Mouse (Mus musculus) midbrain, embryonic 15.5 days (tissue): ENCODE measurements around the gene Ereg. TPM values are rescaled to one million over a fixed set of nuclear protein-coding genes. Genes with fewer than 3 reads are reported as not detected.

ENCODE experiments used
- ATAC-seq: fragments of 200-750 bp; cut with Nextera tagmentation; replicated peaks from 2 replicates; pipeline ENCODE4 v1.8.0; 2017; ENCODE audit warnings: moderate TSS enrichment
- H3K27ac ChIP-seq: fragments of 300-500 bp; sonication (generic); 2 replicates; pipeline ENCODE4 v1.5.1; 2015; ENCODE audit warnings: mild to moderate bottlenecking, inconsistent platforms
- H3K27me3 ChIP-seq: fragments of 300-500 bp; sonication (generic); replicated peaks from 2 replicates; pipeline ENCODE4 v1.6.1; 2015; ENCODE audit warnings: inconsistent platforms
- H3K36me3 ChIP-seq: fragments of 300-500 bp; sonication (generic); replicated peaks from 2 replicates; pipeline ENCODE4 v1.6.1; 2015; ENCODE audit warnings: inconsistent platforms
- H3K4me1 ChIP-seq: fragments of 300-500 bp; sonication (generic); 2 replicates; pipeline ENCODE4 v1.6.1; 2015; ENCODE audit warnings: inconsistent platforms
- H3K4me2 ChIP-seq: fragments of 300-500 bp; sonication (generic); 2 replicates; pipeline ENCODE4 v1.6.1; 2015; ENCODE audit warnings: inconsistent platforms, mild to moderate bottlenecking, moderate library complexity
- H3K4me3 ChIP-seq: fragments of 300-500 bp; sonication (generic); 2 replicates; pipeline ENCODE4 v1.5.1; 2015; ENCODE audit warnings: mild to moderate bottlenecking, inconsistent platforms
- H3K9ac ChIP-seq: fragments of 300-500 bp; sonication (generic); 2 replicates; pipeline ENCODE4 v1.6.1; 2015; ENCODE audit warnings: mild to moderate bottlenecking, inconsistent platforms
- H3K9me3 ChIP-seq: fragments of 300-500 bp; sonication (generic); 2 replicates; pipeline ENCODE4 v1.6.1; 2016; ENCODE audit warnings: inconsistent platforms
- WGBS: fragments of 180-500 bp; shearing (Covaris S2); methylation state at CpG from one replicate; pipeline ENCODE4 v1.1.7; 2015; ENCODE audit warnings: mixed read lengths; 5-methylcytosine and 5-hydroxymethylcytosine counted together
- polyA plus RNA-seq: library from polyadenylated mRNA; unstranded; fragments of >200 nt; fragmentation: Nextera tagmentation; extraction: Ambion mirVana; gene quantifications from 2 replicates; pipeline ENCODE4 v1.2.1, GENCODE M21; 2015

Gene Ereg
- polyA plus RNA-seq: not detected in 2 replicates

GRCm38 (mm10) chr5:91074450-91074950, at the start of gene Ereg:
TSS of gene Ereg (plus strand) at chr5:91074622.
- no peaks in the 10 kb centered on the region for H3K36me3 ChIP-seq
- 1% methylated on average over 25 of the region's 25 CpGs for WGBS
- H3K4me3 ChIP-seq: peak within 1 kb of the TSS; percentile 29
- no peak within 1 kb of the TSS for H3K9ac ChIP-seq
- no peaks in the 10 kb centered on the region for H3K9me3 ChIP-seq
- 0 out of 2 replicates have a peak, but pooled peaks cover 3% of the 10 kb centered on the region for H3K4me1 ChIP-seq
- ATAC-seq: peak; percentile 79
- no peak within 1 kb of the TSS for H3K27ac ChIP-seq
- peaks cover 8% of the 10 kb centered on the region for H3K27me3 ChIP-seq
- H3K4me2 ChIP-seq: peak within 1 kb of the TSS; percentile 53

DNA sequence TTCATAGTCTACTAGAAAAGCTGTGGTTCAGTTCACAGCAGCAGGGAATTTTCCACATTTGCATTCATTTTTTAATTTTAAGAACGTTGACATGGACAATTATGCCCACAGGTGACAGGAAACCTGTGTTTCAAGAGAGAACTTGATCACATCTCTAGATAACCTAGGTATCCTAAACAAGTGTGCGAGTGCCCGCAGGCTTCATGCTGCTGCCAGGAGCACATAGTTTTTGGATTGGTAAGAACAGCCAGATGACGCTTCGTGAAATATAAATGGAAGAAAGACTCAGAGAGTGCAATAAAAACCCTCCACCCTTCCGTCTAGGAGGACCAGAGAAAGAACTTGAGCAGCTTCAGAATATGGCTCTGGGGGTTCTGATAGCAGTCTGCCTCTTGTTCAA, 47.3 kb upstream of the Ereg start, which contains the start of gene Epgn:
TSS of gene Epgn (plus strand) at position 301 of the 400 bp plus-strand sequence.
- ATAC-seq: no peak
- no peaks in the 10 kb centered on the region for H3K4me1 ChIP-seq
- H3K27ac ChIP-seq: no peak within 1 kb of the TSS
- H3K27me3 ChIP-seq: no peaks in the 10 kb centered on the region
- no peaks in the 10 kb centered on the region for H3K9me3 ChIP-seq
- H3K4me3 ChIP-seq: no peak within 1 kb of the TSS
- WGBS: 83% methylated on average over 6 of the region's 6 CpGs
- no peak within 1 kb of the TSS for H3K9ac ChIP-seq
- no peaks in the 10 kb centered on the region for H3K36me3 ChIP-seq
- H3K4me2 ChIP-seq: no peak within 1 kb of the TSS

DNA sequence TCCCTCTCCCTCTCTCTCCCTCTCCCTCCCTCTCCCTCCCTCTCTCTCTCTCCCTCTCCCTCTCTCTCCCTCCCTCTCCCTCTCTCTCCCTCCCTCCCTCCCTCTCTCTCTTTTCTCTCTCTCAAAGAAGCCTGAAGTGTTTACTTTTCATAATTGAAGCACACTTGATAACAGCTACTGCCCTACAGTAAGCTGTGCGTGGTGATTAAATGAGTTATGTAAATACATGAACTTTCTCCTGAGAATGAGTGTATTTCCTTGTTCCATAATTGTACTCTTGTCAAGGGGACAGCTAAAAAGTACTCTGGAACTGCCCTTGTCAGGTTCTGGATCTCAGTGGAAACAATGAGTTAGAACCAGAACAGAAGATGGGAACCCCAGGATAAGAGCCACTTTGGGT, 46.6 kb upstream of the Ereg start:
- Histone ChIP-seq H3K4me1 (no peaks in the 10 kb centered on the region), H3K4me2 (no peak overlapping the region), H3K36me3 (no peaks in the 10 kb centered on the region), H3K9ac (no peak overlapping the region), H3K27me3 (no peaks in the 10 kb centered on the region), H3K9me3 (no peaks in the 10 kb centered on the region), H3K27ac (no peak overlapping the region), H3K4me3 (no peak overlapping the region)
- whole genome bisulfite sequencing: 72% methylated on average over 1 of the region's 1 CpGs
- ATAC-seq: no peak

DNA sequence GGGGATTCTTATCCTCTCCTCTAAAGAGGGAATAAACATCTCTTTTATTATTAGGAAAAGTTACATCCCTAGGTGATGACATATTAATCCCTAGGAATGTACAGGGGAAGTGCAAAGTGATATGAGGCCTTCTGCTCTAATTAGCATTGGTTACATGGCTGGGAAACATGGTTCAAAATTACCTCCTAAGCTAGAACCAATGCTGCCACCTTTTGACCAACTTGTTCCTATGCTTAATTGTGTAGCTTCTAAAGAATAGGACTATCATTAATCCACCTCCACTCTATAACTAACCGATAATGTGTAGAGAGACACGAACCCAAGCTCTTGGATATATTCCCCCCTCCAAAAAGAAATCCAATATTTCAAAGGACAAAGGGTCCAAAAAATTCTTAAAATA, 43.8 kb upstream of the Ereg start:
- Histone ChIP-seq H3K27me3 (no peaks in the 10 kb centered on the region), H3K4me3 (no peak overlapping the region), H3K36me3 (no peaks in the 10 kb centered on the region), H3K27ac (no peak overlapping the region), H3K9ac (no peak overlapping the region), H3K9me3 (no peaks in the 10 kb centered on the region), H3K4me2 (no peak overlapping the region), H3K4me1 (no peaks in the 10 kb centered on the region)
- 94% methylated on average over 2 of the region's 2 CpGs for WGBS
- ATAC-seq: no peak

DNA sequence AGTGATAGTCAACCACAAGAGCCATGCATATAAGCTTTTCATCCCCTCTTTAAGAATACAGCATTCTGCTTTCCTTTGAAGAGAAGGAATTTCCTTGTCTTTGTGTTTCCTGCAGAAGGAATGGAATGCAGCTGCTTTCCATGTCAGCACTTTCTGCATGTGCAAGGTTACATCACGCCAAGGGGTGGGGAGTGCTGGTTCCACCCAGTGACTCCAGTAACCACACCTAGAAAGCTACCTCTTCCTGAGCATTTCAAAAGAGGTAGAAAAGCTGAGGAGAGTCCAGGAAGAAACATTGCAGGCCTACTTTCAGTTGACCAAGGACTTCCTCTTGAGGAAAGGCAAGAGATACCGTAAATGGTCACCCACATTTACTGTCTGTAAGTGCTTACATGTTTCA, 39.1 kb upstream of the Ereg start:
- Histone ChIP-seq H3K27ac (no peak overlapping the region), H3K9ac (no peak overlapping the region), H3K9me3 (no peaks in the 10 kb centered on the region), H3K4me2 (no peak overlapping the region), H3K36me3 (no peaks in the 10 kb centered on the region), H3K4me3 (no peak overlapping the region), H3K27me3 (no peaks in the 10 kb centered on the region), H3K4me1 (no peaks in the 10 kb centered on the region)
- ATAC-seq: no peak
- 91% methylated on average over 2 of the region's 2 CpGs for WGBS

GRCm38 (mm10) chr5:91036628-91037027, 37.8 kb upstream of the Ereg start:
- Histone ChIP-seq H3K9ac (no peak overlapping the region), H3K27me3 (no peaks in the 10 kb centered on the region), H3K9me3 (no peaks in the 10 kb centered on the region), H3K4me3 (no peak overlapping the region), H3K36me3 (no peaks in the 10 kb centered on the region), H3K4me1 (no peaks in the 10 kb centered on the region), H3K4me2 (no peak overlapping the region), H3K27ac (no peak overlapping the region)
- 95% methylated on average over 4 of the region's 4 CpGs for WGBS
- no peak for ATAC-seq

DNA sequence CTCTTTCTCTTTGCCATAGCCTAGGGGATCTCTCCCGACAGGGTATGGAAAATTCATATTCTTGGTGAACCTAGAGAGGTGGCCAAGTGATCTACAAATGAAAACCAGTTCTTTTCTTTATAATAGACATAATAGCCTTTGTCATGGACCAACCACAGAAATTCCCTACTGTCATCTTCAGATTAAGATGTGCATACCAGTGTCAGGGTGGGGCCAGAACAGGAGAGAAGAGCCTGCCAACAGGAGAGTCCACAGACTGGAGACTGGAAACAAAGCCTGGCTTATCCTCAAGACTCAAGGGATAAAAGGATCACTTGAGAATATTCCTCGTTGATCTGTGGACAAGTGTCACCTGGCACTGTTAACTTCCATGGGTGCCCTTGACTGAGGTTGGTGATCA, 36.7 kb upstream of the Ereg start:
- Histone ChIP-seq H3K36me3 (no peaks in the 10 kb centered on the region), H3K4me1 (no peaks in the 10 kb centered on the region), H3K9ac (no peak overlapping the region), H3K27me3 (no peaks in the 10 kb centered on the region), H3K4me3 (no peak overlapping the region), H3K27ac (no peak overlapping the region), H3K4me2 (no peak overlapping the region), H3K9me3 (no peaks in the 10 kb centered on the region)
- WGBS: 65% methylated on average over 2 of the region's 2 CpGs
- ATAC-seq: no peak

GRCm38 (mm10) chr5:91038547-91038946, 35.9 kb upstream of the Ereg start:
- Histone ChIP-seq H3K36me3 (no peaks in the 10 kb centered on the region), H3K9ac (no peak overlapping the region), H3K27me3 (no peaks in the 10 kb centered on the region), H3K4me1 (no peaks in the 10 kb centered on the region), H3K4me3 (no peak overlapping the region), H3K27ac (no peak overlapping the region), H3K9me3 (no peaks in the 10 kb centered on the region), H3K4me2 (no peak overlapping the region)
- no peak for ATAC-seq
- 13% methylated on average over 2 of the region's 2 CpGs for WGBS

GRCm38 (mm10) chr5:91038963-91039362, 35.5 kb upstream of the Ereg start:
- Histone ChIP-seq H3K27ac (no peak overlapping the region), H3K4me2 (no peak overlapping the region), H3K9ac (no peak overlapping the region), H3K9me3 (no peaks in the 10 kb centered on the region), H3K4me1 (no peaks in the 10 kb centered on the region), H3K4me3 (no peak overlapping the region), H3K36me3 (no peaks in the 10 kb centered on the region), H3K27me3 (no peaks in the 10 kb centered on the region)
- 73% methylated on average over 2 of the region's 2 CpGs for WGBS
- ATAC-seq: no peak

DNA sequence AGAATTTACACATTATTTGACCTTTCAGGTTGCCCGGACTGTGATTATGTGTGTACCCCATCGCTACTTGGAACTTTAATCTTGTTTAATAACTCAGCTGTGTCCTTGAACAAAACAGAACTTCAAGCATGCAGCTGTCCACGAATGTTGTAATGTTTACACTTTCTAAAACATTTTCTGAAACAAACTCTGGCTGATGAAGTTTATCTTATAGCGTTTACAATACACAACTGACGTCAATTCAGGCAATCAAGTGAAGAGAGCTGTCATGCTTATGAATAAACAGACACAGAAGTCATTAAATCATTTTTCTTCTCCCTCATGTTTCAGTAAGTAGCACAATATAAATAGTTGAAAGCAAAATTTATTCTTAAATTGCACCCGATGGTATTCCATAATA, 26.4 kb upstream of the Ereg start:
- no peak overlapping the region for H3K27ac ChIP-seq
- H3K4me2 ChIP-seq: no peak overlapping the region
- no peak for ATAC-seq
- H3K36me3 ChIP-seq: no peaks in the 10 kb centered on the region
- H3K4me1 ChIP-seq: no peaks in the 10 kb centered on the region
- 85% methylated on average over 6 of the region's 6 CpGs for WGBS
- no peak overlapping the region for H3K9ac ChIP-seq
- no peaks in the 10 kb centered on the region for H3K9me3 ChIP-seq
- no peaks in the 10 kb centered on the region for H3K27me3 ChIP-seq
- H3K4me3 ChIP-seq: no peak overlapping the region

- Histone ChIP-seq H3K36me3 (no peaks in the 10 kb centered on the region), H3K9ac (no peak overlapping the region), H3K9me3 (no peaks in the 10 kb centered on the region), H3K27me3 (no peaks in the 10 kb centered on the region), H3K4me3 (no peak overlapping the region), H3K4me2 (no peak overlapping the region), H3K4me1 (no peaks in the 10 kb centered on the region), H3K27ac (no peak overlapping the region)
- WGBS: 93% methylated on average over 8 of the region's 8 CpGs
- ATAC-seq: no peak
These were observed 26.0 kb upstream of the Ereg start for GRCm38 (mm10) chr5:91048397-91048796.

GRCm38 (mm10) chr5:91072340-91072739, 2.1 kb upstream of the Ereg start:
- H3K27me3 ChIP-seq: peaks cover 8% of the 10 kb centered on the region
- H3K9me3 ChIP-seq: no peaks in the 10 kb centered on the region
- 0 out of 2 replicates have a peak, but pooled peaks cover 3% of the 10 kb centered on the region for H3K4me1 ChIP-seq
- no peaks in the 10 kb centered on the region for H3K36me3 ChIP-seq
- H3K4me3 ChIP-seq: no peak overlapping the region
- ATAC-seq: no peak
- WGBS: 78% methylated on average over 4 of the region's 4 CpGs
- H3K27ac ChIP-seq: no peak overlapping the region
- H3K4me2 ChIP-seq: no peak overlapping the region
- no peak overlapping the region for H3K9ac ChIP-seq

DNA sequence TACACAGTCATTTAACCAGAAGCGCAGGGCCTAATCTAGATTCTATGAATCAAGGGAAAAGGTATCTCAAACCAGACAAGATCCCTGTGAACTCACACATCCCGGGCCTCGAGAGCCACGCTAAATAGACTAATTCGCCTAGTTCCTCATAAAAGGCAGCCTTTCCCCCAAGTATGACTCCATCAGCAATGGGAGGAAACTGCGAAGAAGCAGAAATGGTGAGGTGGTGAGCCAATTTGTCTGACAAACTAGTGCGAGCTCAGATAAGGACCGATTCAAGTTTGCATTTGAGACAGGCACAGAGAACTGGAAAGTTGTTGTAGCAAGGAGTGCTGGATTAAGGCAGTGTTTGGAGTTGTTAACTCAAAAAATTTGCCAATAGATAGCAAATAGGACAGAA, 796 bp upstream of the Ereg start:
- ATAC-seq: no peak
- Histone ChIP-seq H3K4me3 (no peak overlapping the region), H3K4me1 (0 out of 2 replicates have a peak, but pooled peaks cover 3% of the 10 kb centered on the region), H3K36me3 (no peaks in the 10 kb centered on the region), H3K27me3 (peaks cover 8% of the 10 kb centered on the region), H3K9me3 (no peaks in the 10 kb centered on the region), H3K4me2 (no peak overlapping the region), H3K9ac (no peak overlapping the region), H3K27ac (no peak overlapping the region)
- WGBS: 86% methylated on average over 8 of the region's 8 CpGs
